8 mouse cellular contexts compared by ENCODE assay signal in the genomic region with DNA sequence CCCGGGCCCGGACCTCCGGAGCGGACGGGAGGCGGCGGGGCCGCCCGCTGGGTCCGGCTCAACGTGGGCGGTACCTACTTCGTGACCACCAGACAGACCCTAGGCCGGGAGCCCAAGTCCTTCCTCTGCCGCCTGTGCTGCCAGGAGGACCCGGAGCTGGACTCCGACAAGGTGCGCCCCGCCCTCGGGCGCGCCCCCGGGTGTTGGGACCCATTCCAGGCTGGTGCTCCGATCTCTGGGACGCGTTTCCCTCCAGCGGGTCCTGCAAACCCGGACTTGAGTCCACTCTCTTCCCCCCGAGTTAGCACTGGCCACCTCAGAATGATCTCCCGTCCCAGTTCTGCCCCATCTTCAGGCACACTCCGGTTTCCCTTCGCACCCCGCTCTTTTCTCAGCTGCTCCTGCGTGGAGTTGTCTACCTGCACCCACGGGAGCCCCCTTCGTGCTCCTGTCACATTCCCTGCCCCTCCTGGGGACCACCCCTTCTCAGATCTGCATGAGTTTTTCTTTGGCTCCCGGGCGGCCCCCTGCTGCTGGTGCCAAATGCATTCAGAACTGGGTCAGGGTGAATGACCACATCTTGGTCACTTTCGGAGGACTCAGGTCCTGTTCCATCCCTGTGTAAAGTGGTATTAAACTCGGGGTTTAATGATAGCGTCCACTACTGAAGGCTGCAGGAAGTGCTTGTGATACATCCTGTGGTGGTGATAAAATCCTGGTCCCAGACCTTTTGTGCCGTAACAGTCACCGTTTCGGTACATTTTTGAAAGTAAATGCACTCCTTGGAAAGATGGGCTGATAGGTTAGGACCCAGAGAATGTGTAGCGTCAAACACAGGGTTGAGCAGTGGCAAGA. TPM values are rescaled to one million over a fixed set of nuclear protein-coding genes. Genes with fewer than 3 reads are reported as not detected.
A peak's percentile ranks its signal among the peaks of the same experiment; 100 is the strongest.
DNase-seq lines count a peak whose midpoint lies in the region; ATAC-seq and TF ChIP-seq lines count a peak whose summit lies in the region.

No protein-coding gene starts in this region.

- H3K4me2 ChIP-seq in heart, embryonic 13.5 days = peak overlapping the region; percentile 96
- H3K4me2 ChIP-seq in liver, postnatal 0 days (ENCODE audit: low read depth, low read length) = peak overlapping the region; percentile 96

- H3K27ac ChIP-seq in heart, embryonic 13.5 days (replicated peaks) = peak overlapping the region; percentile 93
- H3K27ac ChIP-seq in liver, postnatal 0 days (ENCODE audit: low read depth) = peak overlapping the region; percentile 80
- H3K27ac ChIP-seq in olfactory bulb, adult 2 months (ENCODE audit: insufficient read depth, low read depth, low read length) = no peak overlapping the region; the same call in 1 of the 2 replicates

- peak; percentile 60 for ATAC-seq in erythroid progenitor cell, adult 5-6 weeks (replicated peaks; ENCODE audit: low FRiP score, poor library complexity, severe bottlenecking)
- ATAC-seq in heart, embryonic 13.5 days (ENCODE audit: extremely low read depth, insufficient number of reproducible peaks, low FRiP score, low TSS enrichment) = peak; percentile 53
- ATAC-seq in liver, postnatal 0 days = peak; percentile 46

- no peak for TF ChIP-seq POLR2A in olfactory bulb, adult 2 months (IDR thresholded peaks at IDR 0.05; ENCODE audit: insufficient read depth, low read depth, low read length)

- H3K4me1 ChIP-seq in heart, embryonic 13.5 days = peaks cover 55% of the 10 kb centered on the region
- peaks cover 24% of the 10 kb centered on the region for H3K4me1 ChIP-seq in liver, postnatal 0 days (ENCODE audit: insufficient read depth)
- peaks cover 12% of the 10 kb centered on the region for H3K4me1 ChIP-seq in olfactory bulb, adult 2 months (ENCODE audit: control insufficient read depth, insufficient read depth, low read length)

- peak overlapping the region; percentile 96 for H3K4me3 ChIP-seq in heart, embryonic 13.5 days
- peak overlapping the region; percentile 91 for H3K4me3 ChIP-seq in liver, postnatal 0 days (ENCODE audit: low read depth, low read length)
- H3K4me3 ChIP-seq in olfactory bulb, adult 2 months (ENCODE audit: insufficient read depth, low read depth, low read length) = peak overlapping the region; percentile 90

- H3K36me3 ChIP-seq in heart, embryonic 13.5 days = peaks cover 59% of the 10 kb centered on the region
- peaks cover 25% of the 10 kb centered on the region for H3K36me3 ChIP-seq in liver, postnatal 0 days (replicated peaks; ENCODE audit: insufficient read depth, low read length)

- TF ChIP-seq EP300 in liver, postnatal 0 days (IDR thresholded peaks at IDR 0.05; ENCODE audit: low read depth) = no peak

- peak overlapping the region; percentile 98 for H3K9ac ChIP-seq in heart, embryonic 13.5 days
- peak overlapping the region; percentile 94 for H3K9ac ChIP-seq in liver, postnatal 0 days (replicated peaks)

- H3K27me3 ChIP-seq in heart, embryonic 13.5 days (replicated peaks) = no peaks in the 10 kb centered on the region
- H3K27me3 ChIP-seq in liver, postnatal 0 days (ENCODE audit: insufficient read depth, low read length) = no peaks in the 10 kb centered on the region

- no peaks in the 10 kb centered on the region for H3K9me3 ChIP-seq in heart, embryonic 13.5 days
- no peaks in the 10 kb centered on the region for H3K9me3 ChIP-seq in liver, postnatal 0 days (ENCODE audit: low read length)

- DNase-seq in CD4-positive helper T cell, adult 2 months (ENCODE audit: low read depth, low spot score) = peak; percentile 49
- DNase-seq in adrenal gland, postnatal 36 days = peak; percentile 69 to 77
- DNase-seq in kidney, postnatal 10 days = peak; percentile 80
- peak; percentile 72 for DNase-seq in liver, postnatal 0 days
- DNase-seq in urinary bladder, adult 18-20 months (ENCODE audit: low spot score in 2 of 2) = peak; percentile 42 to 53

- peak; percentile 5; the same call in 1 of the 2 replicates for TF ChIP-seq CTCF in liver, postnatal 0 days (IDR thresholded peaks at IDR 0.05; ENCODE audit: low read depth)
- TF ChIP-seq CTCF in olfactory bulb, adult 2 months (IDR thresholded peaks at IDR 0.05; ENCODE audit: insufficient read depth, low read depth, low read length) = no peak

- WGBS in heart, embryonic 13.5 days = 1% methylated on average over 45 of the region's 45 CpGs
- WGBS in liver, postnatal 0 days (ENCODE audit: insufficient replicate concordance) = 2% methylated on average over 27 of the region's 45 CpGs
- WGBS in olfactory bulb, adult 2 months = 1% methylated on average over 45 of the region's 45 CpGs

RNA-seq across cellular contexts. Expression of a gene that starts 0.6 kb away (rescaled TPM):
- total RNA-seq in adrenal gland, postnatal 36 days (2021) = 10 to 100 TPM; 43.8 to 70.0 TPM
- total RNA-seq in erythroid progenitor cell, adult 5-6 weeks (2015; ENCODE audit: low replicate concordance) = 4.2 and 14.1 TPM in 2 replicates
- total RNA-seq in erythroid progenitor cell, adult 5-6 weeks (2017; ENCODE audit: low replicate concordance) = 8.3 and 16.9 TPM in 2 replicates
- polyA plus RNA-seq in heart, embryonic 13.5 days (2015; fragmentation: Nextera tagmentation; extraction: Ambion mirVana) = 8.8 and 12.1 TPM in 2 replicates
- polyA plus RNA-seq in liver, postnatal 0 days (2015; fragmentation: Nextera tagmentation; extraction: Ambion mirVana) = 5.4 and 6.3 TPM in 2 replicates
- polyA plus RNA-seq in olfactory bulb, adult 2 months (2012; ENCODE audit: insufficient read depth, insufficient read length, low replicate concordance, missing spikeins) = not detected in 2 replicates

RNA-seq across cellular contexts. Expression of a gene that starts 0.8 kb away (rescaled TPM):
- 100 to 1,000 TPM; 567 to 597 TPM for total RNA-seq in adrenal gland, postnatal 36 days (2021)
- total RNA-seq in erythroid progenitor cell, adult 5-6 weeks (2015; ENCODE audit: low replicate concordance) = 520 and 620 TPM in 2 replicates
- total RNA-seq in erythroid progenitor cell, adult 5-6 weeks (2017; ENCODE audit: low replicate concordance) = 410 and 415 TPM in 2 replicates
- polyA plus RNA-seq in heart, embryonic 13.5 days (2015; fragmentation: Nextera tagmentation; extraction: Ambion mirVana) = 1,581 and 1,838 TPM in 2 replicates
- 857 and 872 TPM in 2 replicates for polyA plus RNA-seq in liver, postnatal 0 days (2015; fragmentation: Nextera tagmentation; extraction: Ambion mirVana)
- polyA plus RNA-seq in olfactory bulb, adult 2 months (2012; ENCODE audit: insufficient read depth, insufficient read length, low replicate concordance, missing spikeins) = not detected in 2 replicates

RNA-seq across cellular contexts. Expression of a gene that starts 17.0 kb away (rescaled TPM):
- total RNA-seq in adrenal gland, postnatal 36 days (2021) = 100 to 1,000 TPM; 147 to 162 TPM
- total RNA-seq in erythroid progenitor cell, adult 5-6 weeks (2015; ENCODE audit: low replicate concordance) = 12.6 and 24.1 TPM in 2 replicates
- total RNA-seq in erythroid progenitor cell, adult 5-6 weeks (2017; ENCODE audit: low replicate concordance) = 16.6 and 30.3 TPM in 2 replicates
- polyA plus RNA-seq in heart, embryonic 13.5 days (2015; fragmentation: Nextera tagmentation; extraction: Ambion mirVana) = 173 and 184 TPM in 2 replicates
- 88.0 and 91.6 TPM in 2 replicates for polyA plus RNA-seq in liver, postnatal 0 days (2015; fragmentation: Nextera tagmentation; extraction: Ambion mirVana)
- not detected in 2 replicates for polyA plus RNA-seq in olfactory bulb, adult 2 months (2012; ENCODE audit: insufficient read depth, insufficient read length, low replicate concordance, missing spikeins)

RNA-seq across cellular contexts. Expression of a gene that starts 19.8 kb away (rescaled TPM):
- total RNA-seq in adrenal gland, postnatal 36 days (2021) = under 1 TPM in 1 of 2 experiments, not detected in 1; 0.17 TPM
- not detected in 2 replicates for total RNA-seq in erythroid progenitor cell, adult 5-6 weeks (2015; ENCODE audit: low replicate concordance)
- not detected in 2 replicates for total RNA-seq in erythroid progenitor cell, adult 5-6 weeks (2017; ENCODE audit: low replicate concordance)
- 0.07 and 0.19 TPM in 2 replicates for polyA plus RNA-seq in heart, embryonic 13.5 days (2015; fragmentation: Nextera tagmentation; extraction: Ambion mirVana)
- 2.1 and 2.8 TPM in 2 replicates for polyA plus RNA-seq in liver, postnatal 0 days (2015; fragmentation: Nextera tagmentation; extraction: Ambion mirVana)
- polyA plus RNA-seq in olfactory bulb, adult 2 months (2012; ENCODE audit: insufficient read depth, insufficient read length, low replicate concordance, missing spikeins) = not detected in 2 replicates

RNA-seq across cellular contexts. Expression of a gene that starts 38.8 kb away (rescaled TPM):
- total RNA-seq in adrenal gland, postnatal 36 days (2021) = 100 to 1,000 TPM in 1 of 2 experiments, 10 to 100 TPM in 1; 82.1 to 136 TPM
- not detected in 2 replicates for total RNA-seq in erythroid progenitor cell, adult 5-6 weeks (2015; ENCODE audit: low replicate concordance)
- total RNA-seq in erythroid progenitor cell, adult 5-6 weeks (2017; ENCODE audit: low replicate concordance) = not detected in 2 replicates
- 6.7 and 7.4 TPM in 2 replicates for polyA plus RNA-seq in heart, embryonic 13.5 days (2015; fragmentation: Nextera tagmentation; extraction: Ambion mirVana)
- 1.3 and 1.5 TPM in 2 replicates for polyA plus RNA-seq in liver, postnatal 0 days (2015; fragmentation: Nextera tagmentation; extraction: Ambion mirVana)
- polyA plus RNA-seq in olfactory bulb, adult 2 months (2012; ENCODE audit: insufficient read depth, insufficient read length, low replicate concordance, missing spikeins) = not detected in 2 replicates

Comparison
In these comparisons a context has a peak if more than half of its experiments do, and no peak if none do; other contexts are left out.
1. RNA of a gene that starts 17.0 kb away (polyA plus RNA-seq): 173 to 184 TPM in heart, embryonic 13.5 days and 88.0 to 91.6 TPM in liver, postnatal 0 days; not detected in olfactory bulb, adult 2 months; every median in the first group is over 10 times any median in the second.
2. Peak in every context shown above with its lines, with median percentiles within 50 percentile points of each other: DNase-seq, ATAC-seq and H3K4me3 ChIP-seq.